Mouse (Mus musculus) right cerebral cortex, postnatal 10 days (tissue): Measurements from ENCODE around the gene Plce1.

Experiments
- DNase-seq, 2 experiments: peaks; one replicate each; pipeline ENCODE4 v3.0.0; 2021; ENCODE audit warnings: low spot score in 2 of 2

Gene Plce1

GRCm38 (mm10) chr19:38820186-38820804, 339.4 kb downstream of the Plce1 start:
- no peak for DNase-seq

DNA sequence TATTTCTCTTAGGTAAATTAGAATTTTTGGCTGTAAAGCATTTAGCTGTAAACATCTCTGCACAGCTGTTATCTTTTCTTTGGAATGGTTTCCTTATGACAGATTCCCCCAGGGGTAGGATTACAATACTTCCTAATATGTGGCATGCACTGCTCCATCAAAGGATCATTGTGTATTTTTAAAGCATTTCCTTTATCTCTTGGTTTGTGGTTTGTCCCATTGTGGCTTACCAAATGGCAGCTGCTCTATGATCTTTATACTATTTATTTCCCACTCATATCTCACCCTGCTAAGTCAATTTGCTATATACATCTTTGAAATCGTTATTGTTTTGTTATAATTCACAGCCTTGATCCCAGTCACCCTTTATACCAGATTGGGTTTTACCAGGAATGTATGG, 352.3 kb downstream of the Plce1 start:
- no peak for DNase-seq
